Mouse (Mus musculus) large intestine, adult 2 months (tissue): Measurements from ENCODE around the gene Foxc1. TPM values are rescaled to one million over a fixed set of nuclear protein-coding genes. Genes with fewer than 3 reads are reported as not detected.

Experiments used
- DNase-seq: peaks from one replicate; pipeline ENCODE4 v3.0.0-alpha.2; 2012; ENCODE audit warnings: low read depth, low spot score
- WGBS: fragments of 180-500 bp; shearing (Covaris S2); methylation state at CpG from one replicate; pipeline ENCODE4 v1.1.7; 2018; 5-methylcytosine and 5-hydroxymethylcytosine counted together
- polyA plus RNA-seq: library from polyadenylated mRNA; depleted of rRNA; stranded (reverse); fragments of >200 nt; gene quantifications from 2 replicates; pipeline ENCODE4 v1.2.3, GENCODE M21; 2012; rRNA removed

The Foxc1 gene
- polyA plus RNA-seq, 1 experiment: 0.02 TPM

GRCm38 (mm10) chr13:31827160-31827559 lies 20.7 kb downstream of the Foxc1 start:
- no peak for DNase-seq
- 90% methylated on average over 5 of the region's 5 CpGs for WGBS

GRCm38 (mm10) chr13:31827820-31828332 lies 21.4 kb downstream of the Foxc1 start:
- 58% methylated on average over 3 of the region's 3 CpGs for WGBS
- no peak for DNase-seq

GRCm38 (mm10) chr13:31828446-31828845 lies 22.0 kb downstream of the Foxc1 start:
- 93% methylated on average over 4 of the region's 4 CpGs for WGBS
- no peak for DNase-seq

- no peak for DNase-seq
- 70% methylated on average over 9 of the region's 9 CpGs for WGBS
These were observed 23.9 kb downstream of the Foxc1 start for GRCm38 (mm10) chr13:31830332-31830731.

GRCm38 (mm10) chr13:31835802-31836201 lies 29.4 kb downstream of the Foxc1 start:
- WGBS: 80% methylated on average over 4 of the region's 4 CpGs
- no peak for DNase-seq

GRCm38 (mm10) chr13:31849258-31849971 lies 43.0 kb downstream of the Foxc1 start:
- WGBS: 57% methylated on average over 5 of the region's 5 CpGs
- DNase-seq: no peak

DNA sequence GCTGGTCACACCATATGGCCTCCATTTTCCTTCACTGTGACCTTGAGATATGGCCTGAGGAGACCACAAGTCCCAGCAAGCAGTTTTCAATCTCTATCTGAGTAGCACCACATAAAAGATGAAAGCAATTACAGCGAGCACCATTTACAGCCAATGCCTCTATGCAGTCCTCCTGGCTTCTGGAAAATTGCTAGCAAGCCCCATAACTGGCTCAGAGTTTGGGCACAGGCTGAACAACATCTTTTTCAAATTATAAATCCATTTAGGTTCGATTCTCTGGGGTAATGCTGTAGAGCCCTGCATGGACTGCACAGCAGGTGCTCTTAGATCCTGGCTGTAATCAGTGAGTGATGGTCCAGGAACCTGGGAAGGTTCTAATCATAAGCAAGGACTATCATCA lies 47.1 kb downstream of the Foxc1 start:
- WGBS: 69% methylated on average over 2 of the region's 2 CpGs
- no peak for DNase-seq

- DNase-seq: no peak
- WGBS: 80% methylated on average over 4 of the region's 4 CpGs
These were observed 47.6 kb downstream of the Foxc1 start for GRCm38 (mm10) chr13:31854000-31854399.

- 85% methylated on average over 5 of the region's 5 CpGs for WGBS
- DNase-seq: no peak
These were observed 53.8 kb downstream of the Foxc1 start for GRCm38 (mm10) chr13:31860200-31860599.

Other genes starting within 250 kb of the Foxc1 start
- 0.12 and 0.16 TPM in 2 replicates for gene A530084C06Rik, start 247.3 kb upstream of the Foxc1 start, polyA plus RNA-seq
- 12.1 and 15.9 TPM in 2 replicates for gene Foxf2, start 180.8 kb upstream of the Foxc1 start, polyA plus RNA-seq